Mouse (Mus musculus): ENCODE data around the gene Ttf2. TPM values are rescaled to one million over a fixed set of nuclear protein-coding genes. Genes with fewer than 3 reads are reported as not detected.
A peak's percentile ranks its signal among the peaks of the same experiment; 100 is the strongest.

The Ttf2 gene
- polyA plus RNA-seq, 1 experiment from 2014 or later: 17.3 TPM

DNA sequence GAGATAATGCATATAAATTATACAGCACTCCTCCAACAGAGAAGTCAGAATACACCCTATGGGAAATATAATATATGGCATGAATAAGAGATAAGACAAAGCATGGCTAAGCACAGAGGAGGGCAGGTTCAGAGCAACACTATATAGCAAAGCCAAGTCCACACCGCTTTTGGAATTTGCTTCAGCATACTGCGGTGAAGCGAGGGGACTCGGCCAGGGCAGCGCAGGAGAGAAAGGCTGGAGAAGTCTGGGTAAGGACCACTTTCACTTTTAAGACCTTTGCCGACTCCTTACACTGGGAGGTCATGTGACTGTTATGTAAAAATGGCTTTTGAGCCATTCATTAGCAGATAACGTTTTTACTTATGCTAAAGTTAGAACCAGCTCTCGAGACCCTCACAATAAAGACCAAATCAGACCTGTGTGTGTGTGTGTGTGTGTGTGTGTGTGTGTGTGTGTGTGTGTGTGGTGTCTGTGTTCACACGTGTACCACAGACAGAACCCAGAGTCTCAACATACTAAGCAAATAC is 48.8 kb downstream of the Ttf2 start:
- DNase-seq (ENCODE audit: low spot score): no peak

DNA sequence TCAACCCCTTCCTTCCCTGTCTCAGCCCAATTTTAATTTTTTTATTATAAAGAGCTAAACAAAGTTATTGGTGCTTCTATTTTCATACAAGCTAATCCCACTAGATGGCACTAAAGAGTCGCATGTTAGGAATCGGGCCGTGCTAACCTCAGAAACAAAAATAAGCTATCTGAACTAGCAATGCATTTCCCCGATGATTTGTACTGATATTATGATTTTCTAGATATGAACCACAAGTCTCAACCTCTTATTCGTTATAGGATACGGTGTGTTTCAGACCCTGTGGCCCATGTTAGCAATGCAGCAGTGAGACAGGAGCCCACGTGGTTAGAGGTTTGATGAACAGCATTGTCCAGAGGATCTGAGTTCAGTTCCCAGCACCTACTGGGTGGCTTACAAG is 52.6 kb downstream of the Ttf2 start:
- DNase-seq (ENCODE audit: low spot score): peak; percentile 56

DNA sequence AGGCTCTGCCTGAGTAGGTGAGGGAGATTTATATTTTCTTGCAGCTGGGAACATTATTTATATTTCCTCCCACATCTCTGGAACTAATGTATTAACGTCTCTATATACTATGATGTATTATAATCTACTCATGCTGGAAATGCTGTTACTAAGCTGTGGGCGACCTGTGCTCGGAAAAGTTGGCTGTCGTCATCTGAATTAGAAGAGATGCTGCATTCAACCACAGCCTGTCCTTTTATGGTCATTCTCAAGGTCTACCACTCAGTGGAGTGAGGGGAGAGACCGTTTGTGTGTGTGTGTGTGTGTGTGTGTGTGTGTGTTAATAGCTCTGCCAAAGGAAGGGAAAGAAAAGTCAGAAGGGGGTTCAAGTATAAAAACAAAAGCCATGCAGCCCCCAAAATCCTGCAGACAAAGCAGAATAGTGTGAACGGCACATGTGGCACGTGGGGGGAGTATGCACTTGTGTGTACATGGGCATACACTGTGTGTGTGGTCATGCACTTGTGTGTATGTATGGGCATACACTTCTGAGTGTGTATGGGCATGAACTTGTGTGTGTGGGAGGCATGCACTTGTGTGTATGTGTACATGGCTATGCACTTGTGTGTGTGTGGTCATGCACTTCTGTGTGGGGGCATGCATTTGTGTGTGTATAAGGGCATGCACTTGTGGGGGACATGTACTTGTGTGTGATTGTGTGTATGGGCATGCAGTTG is 57.8 kb downstream of the Ttf2 start:
- no peak for DNase-seq (ENCODE audit: low spot score)

DNA sequence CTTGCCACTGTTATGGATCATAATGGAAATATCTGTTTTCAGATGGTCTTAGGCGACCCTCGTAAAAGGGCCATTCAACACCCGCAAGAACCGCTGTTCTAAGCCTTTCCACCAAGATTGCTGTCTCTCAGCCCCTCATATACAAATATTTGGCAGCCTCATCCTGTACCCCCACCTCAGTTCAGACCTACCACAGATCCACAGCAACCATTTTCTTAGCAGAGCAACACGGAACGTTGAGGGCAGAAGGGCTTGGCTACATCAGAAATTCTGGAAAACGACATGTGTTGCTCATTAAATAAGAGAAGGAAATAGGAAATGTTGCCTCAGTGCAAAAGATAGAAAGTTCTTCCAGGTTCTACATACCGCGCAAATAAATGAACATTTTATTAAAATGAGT is 58.4 kb downstream of the Ttf2 start:
- DNase-seq (ENCODE audit: low spot score): no peak

DNA sequence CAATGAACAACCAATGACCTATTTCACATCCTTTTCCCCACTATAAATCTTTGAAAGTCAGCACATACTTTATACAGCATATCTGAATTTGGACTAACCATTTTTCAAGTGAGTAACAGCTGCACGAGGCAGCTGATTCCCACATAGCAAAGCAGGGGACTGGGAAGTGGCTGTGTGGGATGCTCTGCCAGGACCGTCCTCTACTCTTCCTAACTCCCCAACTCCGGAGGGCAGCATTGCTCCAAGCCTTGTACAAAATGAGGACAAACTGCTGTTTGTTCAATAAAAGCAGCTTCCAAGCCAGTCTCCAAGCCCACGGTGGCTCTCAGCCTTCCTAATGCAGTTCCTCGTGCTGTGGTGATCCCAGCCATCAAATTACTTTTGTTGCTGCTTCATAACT is 58.8 kb downstream of the Ttf2 start:
- no peak for DNase-seq (ENCODE audit: low spot score)

DNA sequence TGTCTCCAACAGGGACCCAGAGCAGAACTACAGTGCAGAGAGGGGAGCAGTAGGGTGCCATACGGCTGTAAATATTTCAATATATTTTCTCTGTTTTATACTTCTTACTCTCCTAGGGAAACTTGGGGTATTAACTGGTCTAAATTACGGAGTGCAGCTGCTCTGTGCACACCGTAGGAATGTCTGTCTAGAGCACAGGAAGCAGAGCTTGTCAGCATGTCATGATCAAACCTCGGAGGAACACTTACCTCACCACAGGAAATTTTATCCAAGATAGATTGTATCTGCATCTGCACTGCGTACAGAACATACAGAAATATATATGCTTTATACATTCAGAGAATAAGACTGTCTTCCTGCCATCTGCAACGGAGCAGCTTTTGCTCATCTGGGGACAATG is 60.9 kb downstream of the Ttf2 start:
- peak; percentile 15 for DNase-seq (ENCODE audit: low spot score)

DNA sequence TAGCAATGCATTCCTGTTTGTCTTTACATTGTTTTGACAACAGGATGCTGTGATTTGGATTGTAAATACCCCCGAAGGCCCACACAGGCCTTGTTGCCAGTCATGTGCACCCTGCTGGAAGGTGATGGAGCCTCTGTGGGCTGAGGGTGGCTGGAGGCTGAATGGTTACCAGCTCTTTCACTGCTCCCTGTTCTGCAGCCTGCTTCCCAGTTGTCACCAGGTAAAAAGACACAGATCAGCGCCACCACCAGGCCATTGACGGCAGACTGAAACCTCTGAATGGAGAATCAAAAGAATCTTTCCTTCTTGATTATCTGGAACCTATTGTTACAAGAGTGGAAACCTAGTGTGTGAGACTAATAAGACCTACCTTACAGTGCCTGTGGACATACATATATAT is 62.5 kb downstream of the Ttf2 start:
- no peak for DNase-seq (ENCODE audit: low spot score)

DNA sequence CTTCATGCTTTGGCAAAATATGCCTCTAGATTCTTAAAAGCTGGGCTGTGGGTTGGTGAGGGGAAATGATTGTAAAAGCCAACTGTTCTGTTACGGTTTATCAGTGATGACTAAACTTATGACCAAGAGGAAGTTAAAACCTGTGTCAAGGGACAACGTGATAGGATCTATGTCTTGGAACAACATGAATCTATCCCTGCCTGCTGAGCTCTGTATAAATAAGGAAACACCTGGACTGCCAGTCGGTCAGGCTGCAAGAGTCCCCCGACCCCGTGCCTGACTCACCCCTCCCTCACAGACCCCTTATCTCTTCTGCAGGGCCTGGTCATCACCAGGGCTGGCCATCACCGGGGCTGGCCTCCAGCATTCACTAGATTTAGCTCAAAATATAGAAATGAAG is 63.3 kb downstream of the Ttf2 start:
- no peak for DNase-seq (ENCODE audit: low spot score)

DNA sequence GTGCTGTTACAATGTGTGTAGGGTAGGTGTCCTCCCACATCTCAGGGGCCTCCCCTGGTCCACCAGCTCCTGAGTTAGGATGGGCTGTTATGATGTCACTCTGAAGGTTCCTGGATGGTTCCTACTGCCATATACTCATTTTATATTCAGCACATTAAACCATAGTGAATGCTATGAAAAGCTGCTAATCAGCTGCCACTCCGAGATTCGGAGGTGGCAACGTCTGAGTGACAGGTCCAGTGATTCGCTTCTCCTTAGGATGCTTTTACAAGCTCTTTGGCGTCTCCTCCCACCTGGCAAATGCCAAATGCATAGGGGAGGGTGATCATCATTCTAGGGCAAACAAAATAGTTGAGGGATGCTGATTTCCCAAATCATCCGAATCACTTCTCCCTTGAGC is 74.0 kb downstream of the Ttf2 start:
- DNase-seq (ENCODE audit: low spot score): no peak

DNA sequence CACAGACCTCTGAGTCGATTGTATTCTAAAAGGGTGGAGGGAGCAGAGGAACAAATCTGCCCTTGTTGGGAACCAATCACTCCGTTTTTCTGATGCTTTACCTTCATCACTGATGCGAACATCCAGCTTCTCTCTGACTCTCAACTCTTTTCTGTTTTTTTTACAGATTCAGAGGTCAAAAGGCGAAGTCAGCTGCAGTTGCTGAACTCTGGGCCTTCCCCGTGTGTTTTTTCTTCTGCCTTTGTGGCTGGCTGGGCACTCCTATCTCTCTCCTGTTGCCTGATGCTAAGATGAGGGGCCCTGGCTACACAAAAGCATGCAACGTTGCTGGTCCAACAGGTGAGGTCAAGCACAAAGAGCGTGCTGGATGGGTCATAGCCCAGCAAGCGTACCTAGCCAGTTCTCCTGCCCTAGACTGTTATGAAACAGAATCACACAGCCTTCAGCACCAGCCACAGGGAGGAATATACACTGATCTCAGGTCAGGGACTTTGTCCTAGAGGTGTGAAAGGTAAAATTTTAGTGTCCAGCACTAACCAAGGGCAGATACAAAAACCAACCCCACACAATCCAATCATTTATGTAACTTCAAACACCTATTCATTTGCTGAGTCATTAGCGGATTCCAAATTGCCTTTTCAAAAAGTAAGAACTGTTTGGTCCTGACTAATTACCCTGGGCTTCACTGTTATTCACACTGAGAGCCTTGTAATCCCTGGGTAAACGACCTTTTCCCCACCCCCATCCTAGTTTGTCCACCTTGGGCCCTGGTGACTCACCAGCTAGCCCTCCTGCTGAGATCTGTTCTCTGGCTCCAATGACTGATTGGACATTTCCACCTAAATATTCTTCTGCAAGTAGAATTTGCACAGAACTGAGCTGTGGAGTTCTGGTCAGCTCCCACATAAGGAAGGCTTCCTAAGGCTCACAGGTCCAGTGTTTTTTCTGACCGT is 76.8 kb downstream of the Ttf2 start:
- DNase-seq (ENCODE audit: low spot score): no peak

DNA sequence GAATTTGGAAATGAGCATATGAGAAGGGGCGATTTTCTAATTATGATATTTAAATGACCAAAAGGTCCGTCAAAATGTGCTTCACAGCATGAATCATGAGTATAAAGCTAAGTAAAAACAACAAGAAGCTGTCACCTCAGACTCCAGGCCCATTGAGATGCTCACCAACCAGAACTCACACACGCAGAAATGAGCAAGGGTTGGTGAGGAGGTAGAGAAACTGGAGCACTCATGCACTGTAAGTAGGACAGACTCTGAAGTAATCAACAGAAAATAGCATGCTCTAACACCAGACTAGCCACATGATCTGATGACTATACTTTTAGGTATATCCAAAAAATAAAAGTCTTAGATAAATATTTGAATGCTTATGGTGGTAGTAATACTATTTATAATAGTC is 79.1 kb downstream of the Ttf2 start:
- DNase-seq (ENCODE audit: low spot score): no peak

DNA sequence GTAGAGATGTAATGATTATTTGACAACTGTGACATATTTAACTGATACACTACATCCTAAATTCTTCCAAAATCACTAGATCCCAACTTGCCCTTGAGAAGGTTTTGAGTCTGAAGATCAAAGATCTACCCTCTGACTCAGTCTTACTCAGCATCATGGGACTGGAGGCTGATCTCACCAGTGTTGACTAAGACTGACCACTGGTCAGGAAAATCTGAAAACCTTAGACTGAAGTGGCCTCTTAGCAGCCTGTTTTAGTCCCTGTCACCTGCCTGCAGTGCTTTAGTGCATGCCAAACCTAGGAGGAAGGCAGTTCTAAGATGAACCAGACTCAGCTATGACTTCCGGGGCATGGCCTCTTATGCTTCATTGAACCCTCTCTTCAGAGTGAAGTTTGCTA is 80.2 kb downstream of the Ttf2 start:
- no peak for DNase-seq (ENCODE audit: low spot score)

Other genes starting within 250 kb of the Ttf2 start
- gene Vtcn1, start 144.2 kb downstream of the Ttf2 start, polyA plus RNA-seq (2015; fragmentation: Nextera tagmentation; extraction: Ambion mirVana): 0.10 TPM in 2 replicates
- gene Trim45, start 47.5 kb downstream of the Ttf2 start, polyA plus RNA-seq (2015; fragmentation: Nextera tagmentation; extraction: Ambion mirVana): 2.4 and 2.7 TPM in 2 replicates
- 0.58 and 0.68 TPM in 2 replicates for gene Cd101, start 59.9 kb upstream of the Ttf2 start, polyA plus RNA-seq (2015; fragmentation: Nextera tagmentation; extraction: Ambion mirVana)
- 1.1 and 1.7 TPM in 2 replicates for gene Ptgfrn, start 140.6 kb upstream of the Ttf2 start, polyA plus RNA-seq (2015; fragmentation: Nextera tagmentation; extraction: Ambion mirVana)

Data from thymus, postnatal 0 days (tissue).